Mouse (Mus musculus) c-Kit-positive CD71-positive TER-119-positive erythroid progenitor cells, embryonic 14.5 days (primary cell): ENCODE data around the gene Igfbp7.
"Not testable (repeated sequence)": the region's sequence is repeated elsewhere in the genome, so short reads cannot be mapped to it uniquely, and the experiment has no call there.

ENCODE experiments used
- DNase-seq: peaks from one replicate; pipeline ENCODE4 v3.0.0-alpha.2; 2013; ENCODE audit warnings: low spot score

The Igfbp7 gene

DNA sequence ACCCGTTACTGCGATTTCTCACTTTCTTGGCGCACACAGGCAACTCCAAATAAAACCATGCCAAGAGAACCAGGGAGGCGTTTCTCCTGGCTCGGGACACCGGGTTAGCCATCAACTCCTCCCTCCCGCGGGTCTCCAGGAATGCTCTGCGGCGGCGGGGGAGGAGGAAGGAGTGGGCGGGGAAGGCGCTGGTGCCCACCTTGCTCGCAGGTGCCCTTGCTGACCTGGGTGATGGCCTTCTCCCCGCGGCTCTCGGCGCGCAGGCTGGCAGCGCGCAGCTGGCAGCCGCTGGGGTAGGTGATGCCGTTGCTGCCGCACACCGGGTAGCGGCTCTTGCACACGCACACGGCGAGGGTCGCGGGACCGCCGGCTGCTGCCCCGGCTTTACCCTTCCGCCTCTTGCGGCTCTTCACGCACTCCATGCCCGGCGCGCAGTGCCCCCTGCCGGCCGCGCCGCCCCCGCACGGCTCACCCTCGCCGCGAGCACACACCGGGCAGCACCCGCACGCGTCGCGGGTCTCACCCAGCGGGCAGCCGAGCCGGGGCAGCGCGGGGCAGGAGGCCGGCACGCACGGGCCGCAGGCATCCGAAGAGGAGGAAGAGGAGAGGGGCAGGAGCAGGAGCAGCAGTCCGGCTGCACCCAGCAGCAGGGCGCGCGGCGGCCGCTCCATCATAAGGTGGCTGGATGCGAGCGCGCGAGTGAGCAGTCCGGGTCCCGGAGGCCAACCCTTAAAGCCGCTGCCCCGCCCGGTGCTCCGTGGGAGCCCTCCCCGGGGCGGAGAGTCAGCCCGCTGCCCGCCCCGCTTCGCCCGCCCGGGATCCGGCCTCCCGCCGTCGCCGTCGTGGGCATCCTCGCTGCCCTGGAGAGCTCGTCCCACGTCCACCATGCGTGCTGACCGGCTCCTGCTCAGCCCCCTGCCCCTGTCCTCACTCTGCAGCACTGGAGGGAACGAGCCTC, at the start of gene Igfbp7:
Gene Igfbp7, minus strand, starts transcription at position 701 of the 958 bp plus-strand sequence.
- no peak for DNase-seq

DNA sequence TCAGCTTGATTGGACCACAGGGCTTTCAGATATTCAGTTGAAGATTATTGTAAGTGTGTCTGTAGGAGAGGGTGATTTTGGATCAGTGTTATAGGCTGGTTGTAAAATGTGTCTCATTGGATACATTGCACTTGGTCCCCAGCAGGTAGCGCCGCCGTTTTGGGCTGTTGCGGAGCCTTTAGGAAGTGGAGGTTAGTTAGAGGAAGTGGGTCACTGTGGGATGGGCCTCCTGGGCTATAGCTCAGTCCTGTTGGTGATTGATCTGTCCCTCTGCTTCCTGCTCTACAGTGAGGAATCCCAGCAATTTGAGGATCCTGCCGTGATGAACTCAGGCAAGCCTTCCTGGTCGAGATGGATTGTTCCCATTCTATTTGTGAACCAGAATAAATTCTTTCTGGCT, 44.3 kb upstream of the Igfbp7 start:
- no peak for DNase-seq

DNA sequence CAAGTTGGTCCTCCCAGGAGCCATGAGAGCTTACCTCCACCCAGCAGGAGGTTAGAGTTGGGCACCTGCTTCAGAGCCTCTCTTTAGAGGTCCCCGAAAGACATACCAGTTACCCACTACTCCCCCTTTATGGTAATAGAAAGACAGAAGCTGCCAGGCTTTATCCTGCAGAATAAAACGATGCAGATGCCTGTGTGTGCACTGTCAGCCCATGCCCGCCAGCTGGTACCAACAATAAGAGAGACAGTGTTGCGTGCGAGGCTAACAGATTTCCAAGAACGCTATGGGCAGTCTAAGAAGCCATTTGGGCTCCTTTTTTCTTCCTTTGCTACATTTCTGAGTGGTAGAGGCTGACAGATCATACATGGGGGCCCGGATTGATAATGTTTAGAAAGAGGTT, 41.7 kb upstream of the Igfbp7 start:
- no peak for DNase-seq

- no peak for DNase-seq
Measured at GRCm38 (mm10) chr5:77445431-77445830, 37.6 kb upstream of the Igfbp7 start.

DNA sequence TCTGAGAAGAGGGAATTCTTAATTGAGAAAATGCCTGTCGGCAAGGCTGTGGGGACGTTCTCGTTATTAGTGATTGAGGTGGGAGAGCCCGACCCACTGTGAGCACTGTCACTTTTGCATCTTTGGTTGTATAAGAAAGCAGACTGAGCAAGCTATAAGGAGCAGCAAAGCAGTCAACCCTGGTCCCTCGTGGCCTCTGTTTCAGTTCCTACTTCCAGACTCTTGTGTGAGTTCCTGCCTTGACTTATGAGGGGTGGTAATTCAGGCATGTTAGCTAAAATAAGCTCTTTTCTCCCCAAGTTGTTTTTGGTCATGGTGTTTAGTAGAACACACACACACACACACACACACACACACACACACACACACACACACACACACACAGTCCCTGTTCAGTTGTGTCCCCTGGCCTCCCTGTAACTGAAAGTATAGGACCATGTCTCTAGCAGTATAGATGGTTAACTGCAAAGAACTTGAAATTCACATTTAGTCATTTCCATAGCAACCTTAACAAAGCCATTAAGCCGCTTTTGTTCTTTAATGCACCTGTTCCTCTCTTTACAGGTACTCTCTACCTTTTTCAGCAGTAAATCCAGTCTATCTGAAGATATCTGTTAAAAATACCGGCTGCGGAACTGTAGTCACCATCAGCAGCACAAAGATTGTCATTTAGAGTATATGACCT, 36.2 kb upstream of the Igfbp7 start:
- no peak for DNase-seq

GRCm38 (mm10) chr5:77442856-77443623, 35.2 kb upstream of the Igfbp7 start:
- no peak for DNase-seq

DNA sequence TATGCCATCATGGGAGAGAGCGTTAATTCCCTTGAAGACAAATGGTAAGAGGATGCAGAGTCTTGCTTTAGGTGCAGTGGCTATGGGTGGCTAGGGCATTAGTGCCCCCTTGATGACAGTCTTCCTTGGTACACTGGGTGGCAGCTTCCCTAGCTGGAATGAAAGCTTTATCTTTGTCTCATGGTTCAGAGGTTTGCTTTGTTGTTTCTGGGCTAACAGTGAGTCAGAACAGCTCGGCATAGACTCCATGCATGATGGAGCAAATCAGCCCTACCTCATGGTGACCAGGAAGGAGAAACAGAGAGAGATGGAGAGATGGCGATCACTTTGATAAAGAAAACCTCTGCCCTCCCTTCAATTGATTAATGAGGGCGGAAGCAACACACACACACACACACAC, 28.5 kb upstream of the Igfbp7 start:
- DNase-seq = no peak

DNA sequence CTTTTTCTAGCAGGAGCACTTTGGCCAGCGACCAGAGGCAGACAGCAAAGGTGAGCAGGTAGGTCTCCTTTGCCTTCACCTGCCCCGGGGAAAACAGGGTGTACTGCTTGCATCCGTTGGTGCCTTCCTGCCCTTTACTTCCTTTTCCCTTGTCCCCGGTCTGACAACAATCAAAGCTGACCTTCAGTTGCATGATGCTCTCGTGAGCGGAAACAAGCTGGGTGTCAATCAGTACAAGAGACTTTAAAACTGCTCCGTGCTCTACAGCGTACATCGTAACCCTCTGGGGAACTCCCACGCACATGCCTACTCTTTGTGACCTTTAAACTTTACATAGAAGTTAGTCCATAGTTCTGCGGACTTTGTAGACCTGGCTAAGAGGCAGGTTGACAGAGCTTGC, 26.2 kb upstream of the Igfbp7 start:
- DNase-seq = no peak

- DNase-seq = no peak
Measured at GRCm38 (mm10) chr5:77433561-77433960, 25.7 kb upstream of the Igfbp7 start.

GRCm38 (mm10) chr5:77433119-77433518, 25.3 kb upstream of the Igfbp7 start:
- no peak for DNase-seq

DNA sequence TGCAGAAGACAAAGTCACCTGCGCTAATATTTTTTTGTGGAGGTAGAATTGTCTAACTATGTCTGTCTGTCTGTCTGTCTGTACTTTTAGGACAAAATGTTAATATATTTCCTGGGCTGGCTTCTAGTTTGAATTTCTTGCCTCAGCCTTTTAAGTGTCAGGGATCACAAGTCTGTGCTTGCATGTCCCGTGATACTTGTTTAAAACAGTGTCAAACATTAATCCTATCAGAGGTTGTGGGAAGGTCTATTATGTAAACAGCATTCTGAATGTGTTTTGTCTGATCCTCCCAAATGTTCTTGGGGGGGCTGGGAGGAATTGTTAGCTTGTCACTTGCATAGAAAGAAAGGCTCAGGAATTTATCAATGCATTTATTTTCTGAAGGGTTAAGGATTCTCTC, 24.6 kb upstream of the Igfbp7 start:
- DNase-seq = no peak

- no peak for DNase-seq
Measured at GRCm38 (mm10) chr5:77431068-77431467, 23.2 kb upstream of the Igfbp7 start.

GRCm38 (mm10) chr5:77430471-77430870, 22.6 kb upstream of the Igfbp7 start:
- DNase-seq = no peak

DNA sequence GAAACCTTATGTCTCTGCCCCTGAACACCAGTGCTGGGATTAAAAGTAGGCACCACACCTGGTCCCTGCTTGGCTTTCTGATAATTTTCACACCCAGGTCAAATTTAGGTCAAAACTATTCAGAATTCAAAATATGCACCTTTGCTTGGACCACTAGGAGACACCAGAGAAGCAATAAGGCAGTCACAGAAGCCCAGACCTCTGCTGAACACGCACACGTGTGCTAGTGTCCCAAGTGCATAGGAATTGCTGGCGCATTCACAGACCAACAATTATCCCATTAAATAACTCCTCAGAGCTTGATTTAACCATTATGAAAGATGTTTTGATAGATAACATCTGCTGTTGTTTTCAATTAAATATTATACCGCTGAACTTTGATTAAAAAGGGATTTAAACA, 22.2 kb upstream of the Igfbp7 start:
- no peak for DNase-seq

GRCm38 (mm10) chr5:77428526-77428925, 20.7 kb upstream of the Igfbp7 start:
- no peak for DNase-seq

DNA sequence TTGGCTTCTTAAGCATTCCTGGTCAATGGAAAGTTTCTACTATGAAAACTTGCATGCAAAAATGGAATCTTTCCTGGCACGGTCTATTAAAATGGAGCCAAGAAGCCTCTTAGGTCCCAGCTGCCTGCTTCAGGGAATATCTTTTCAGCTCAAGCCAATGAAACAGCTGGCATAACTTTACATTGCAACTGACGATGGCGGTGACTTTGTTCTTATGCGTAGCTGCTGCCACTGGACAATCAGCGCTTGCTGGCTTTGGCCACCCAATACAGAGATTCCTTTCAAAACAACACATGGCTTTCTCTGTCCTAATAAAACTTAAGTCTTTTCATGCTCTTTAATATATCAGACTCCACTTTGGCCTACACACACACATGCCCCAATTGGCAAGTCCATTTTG, 20.1 kb upstream of the Igfbp7 start:
- no peak for DNase-seq

- DNase-seq = no peak
Measured at GRCm38 (mm10) chr5:77425721-77426500, 18.1 kb upstream of the Igfbp7 start.

DNA sequence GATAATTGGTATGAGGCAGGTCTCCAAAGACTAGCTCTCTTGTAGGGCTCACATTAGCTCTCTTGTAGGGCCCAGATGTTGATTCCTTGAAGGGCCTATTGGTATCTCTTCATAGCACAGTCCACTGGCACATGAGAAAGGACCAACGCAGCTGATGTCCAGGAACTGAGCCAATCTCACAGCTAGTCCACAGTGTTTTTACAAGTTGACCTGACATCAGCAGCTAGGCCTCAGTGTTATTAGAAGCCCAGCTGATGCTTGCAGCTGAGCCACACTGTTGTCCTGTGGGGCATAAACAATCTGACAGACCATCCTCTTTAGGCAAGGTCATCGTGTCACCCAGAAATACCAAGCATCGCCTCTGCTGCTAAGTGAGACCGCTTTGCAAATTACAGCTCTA, 11.7 kb upstream of the Igfbp7 start:
- DNase-seq = not testable (repeated sequence)

DNA sequence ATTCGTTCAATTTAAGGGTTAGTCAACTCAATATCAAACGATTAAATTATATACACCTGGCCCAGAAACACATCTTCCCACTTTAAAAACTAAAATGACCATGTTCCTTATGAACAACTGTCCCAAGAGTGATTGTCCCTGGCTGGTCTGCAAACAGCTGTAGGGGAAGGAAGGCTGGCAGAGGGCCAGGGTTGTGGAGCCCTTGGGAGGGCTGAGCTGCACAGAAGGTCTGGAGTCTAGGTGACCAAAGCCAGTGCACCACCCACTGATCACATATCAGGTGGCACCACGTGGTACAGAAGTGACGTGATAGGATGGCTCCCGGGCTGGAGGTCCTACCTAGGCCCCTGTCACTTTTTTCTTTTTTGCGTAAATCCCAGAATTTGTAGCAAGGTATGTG, 8.2 kb upstream of the Igfbp7 start:
- DNase-seq = no peak

GRCm38 (mm10) chr5:77408530-77408929, 689 bp upstream of the Igfbp7 start:
- no peak for DNase-seq

DNA sequence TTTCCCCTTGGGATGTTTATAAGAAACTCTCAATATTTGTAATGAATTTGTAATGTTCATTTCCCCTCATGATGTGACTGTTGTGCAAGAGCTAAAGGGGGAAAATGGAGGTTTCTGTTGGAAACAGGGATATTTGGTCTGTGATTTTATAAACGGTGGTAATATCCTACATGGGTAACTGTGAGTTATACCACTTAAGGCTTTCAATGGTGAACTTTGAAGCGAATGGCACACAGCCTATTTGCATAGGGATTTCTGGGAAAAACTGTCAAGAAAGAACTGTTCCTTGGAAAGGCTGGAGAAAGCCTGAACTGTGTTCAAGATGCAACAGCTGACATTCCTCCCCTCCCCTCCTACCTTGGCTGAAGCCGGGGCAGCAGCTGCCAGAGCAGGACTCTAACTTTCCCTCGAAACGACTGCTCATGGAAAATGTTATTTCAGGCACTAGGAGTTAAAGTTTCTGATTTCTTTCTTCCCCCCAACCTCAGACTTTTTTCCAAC, 1.4 kb downstream of the Igfbp7 start:
- no peak for DNase-seq
